Mouse (Mus musculus) thymus, adult 2 months (tissue): ENCODE results near the gene Ggt5.

Source experiments
- CTCF ChIP-seq: fragments of 200-500 bp; IDR thresholded peaks from 2 replicates; pipeline ENCODE4 v1.5.1; 2012; ENCODE audit warnings: mild to moderate bottlenecking, control low read depth, low read length, moderate library complexity, borderline replicate concordance; ENCODE audit not compliant: control insufficient read depth, poor library complexity, insufficient read depth; ENCODE audit errors: extremely low read depth
- POLR2A ChIP-seq: fragments of 200-500 bp; IDR thresholded peaks from 2 replicates; pipeline ENCODE4 v1.6.1; 2012; ENCODE audit warnings: mild to moderate bottlenecking, low read length, control low read depth, moderate library complexity; ENCODE audit not compliant: control insufficient read depth, poor library complexity, insufficient read depth; ENCODE audit errors: extremely low read depth

DNA sequence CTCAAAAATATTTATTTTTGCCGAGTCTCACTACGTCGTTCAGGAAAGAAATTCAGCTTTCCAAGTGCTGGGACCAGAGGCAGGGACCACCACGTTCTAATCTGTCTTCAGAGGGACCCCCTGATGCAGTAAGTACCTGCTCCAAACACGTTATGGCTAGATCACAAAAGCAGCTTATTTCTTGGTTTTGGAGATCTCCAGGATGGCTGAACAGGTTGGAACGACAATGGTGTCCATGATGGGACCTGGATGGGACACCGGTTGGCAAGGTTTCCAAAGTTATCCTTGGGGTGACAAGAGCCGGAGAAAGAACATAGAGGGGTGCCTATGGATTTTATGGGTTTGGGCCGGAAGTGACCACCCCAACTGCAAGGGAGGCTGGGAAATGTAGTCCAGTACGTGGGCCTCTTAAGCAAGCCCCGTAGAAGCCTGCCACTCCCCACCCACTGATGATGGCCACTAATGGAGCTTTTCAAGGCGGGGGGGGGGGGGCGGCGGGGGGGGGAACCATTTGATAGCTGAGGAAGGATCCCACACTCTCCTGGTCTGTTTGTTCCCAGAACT lies 44.5 kb downstream of the Ggt5 start:
- TF ChIP-seq CTCF (no peak), POLR2A (no peak)
